Mouse (Mus musculus) embryonic facial prominence, embryonic 13.5 days (tissue): ENCODE measurements around the gene Fam184a. TPM values are rescaled to one million over a fixed set of nuclear protein-coding genes. Genes with fewer than 3 reads are reported as not detected.

Experiments
- ATAC-seq: fragments of 200-750 bp; cut with Nextera tagmentation; 2 replicates; pipeline ENCODE4 v1.8.0; 2017; ENCODE audit warnings: low read depth; ENCODE audit not compliant: insufficient number of reproducible peaks, insufficient read depth, low FRiP score, low TSS enrichment
- H3K27ac ChIP-seq: fragments of 300-500 bp; sonication (generic); 2 replicates; pipeline ENCODE4 v1.5.1; 2015; ENCODE audit warnings: moderate library complexity, mild to moderate bottlenecking, inconsistent platforms
- H3K27me3 ChIP-seq: fragments of 300-500 bp; sonication (generic); 2 replicates; pipeline ENCODE4 v1.6.1; 2015; ENCODE audit warnings: mild to moderate bottlenecking, inconsistent platforms
- H3K36me3 ChIP-seq: fragments of 300-500 bp; sonication (generic); 2 replicates; pipeline ENCODE4 v1.6.1; 2015; ENCODE audit warnings: mild to moderate bottlenecking, inconsistent platforms
- H3K4me1 ChIP-seq: fragments of 300-500 bp; sonication (generic); 2 replicates; pipeline ENCODE4 v1.6.1; 2015; ENCODE audit warnings: inconsistent platforms
- H3K4me2 ChIP-seq: fragments of 300-500 bp; sonication (generic); 2 replicates; pipeline ENCODE4 v1.6.1; 2015; ENCODE audit warnings: moderate library complexity, mild to moderate bottlenecking, inconsistent platforms
- H3K4me3 ChIP-seq: fragments of 300-500 bp; sonication (generic); 2 replicates; pipeline ENCODE4 v1.5.1; 2015; ENCODE audit warnings: mild to moderate bottlenecking, inconsistent platforms
- H3K9ac ChIP-seq: fragments of 300-500 bp; sonication (generic); 2 replicates; pipeline ENCODE4 v1.6.1; 2015; ENCODE audit warnings: mild to moderate bottlenecking, inconsistent platforms
- H3K9me3 ChIP-seq: fragments of 300-500 bp; sonication (generic); 2 replicates; pipeline ENCODE4 v1.6.1; 2016; ENCODE audit warnings: inconsistent platforms
- WGBS: fragments of 180-500 bp; shearing (Covaris S2); methylation state at CpG from one replicate; pipeline ENCODE4 v1.1.7; 2015; ENCODE audit warnings: mixed read lengths; 5-methylcytosine and 5-hydroxymethylcytosine counted together
- polyA plus RNA-seq: library from polyadenylated mRNA; unstranded; fragments of >200 nt; fragmentation: Nextera tagmentation; extraction: Ambion mirVana; gene quantifications from 2 replicates; pipeline ENCODE4 v1.2.1, GENCODE M21; 2015

Gene Fam184a
- polyA plus RNA-seq: 5.9 and 7.0 TPM in 2 replicates

GRCm38 (mm10) chr10:53750955-53751652 lies at the start of gene Fam184a:
TSS of gene Fam184a (minus strand) at chr10:53751123.
- Histone ChIP-seq H3K27ac (no peak within 1 kb of the TSS), H3K36me3 (no peaks in the 10 kb centered on the region), H3K9me3 (no peaks in the 10 kb centered on the region), H3K4me1 (peaks cover 7% of the 10 kb centered on the region; the same call in 1 of the 2 replicates), H3K4me3 (peak within 1 kb of the TSS; percentile 77), H3K9ac (peak within 1 kb of the TSS; percentile 80), H3K4me2 (peak within 1 kb of the TSS; percentile 89), H3K27me3 (peaks cover 12% of the 10 kb centered on the region; the same call in 1 of the 2 replicates)
- peak; percentile 82 for ATAC-seq
- 3% methylated on average over 54 of the region's 71 CpGs for WGBS

GRCm38 (mm10) chr10:53796258-53796581 lies 45.3 kb upstream of the Fam184a start:
- no peaks in the 10 kb centered on the region for H3K27me3 ChIP-seq

GRCm38 (mm10) chr10:53795567-53796257 lies 44.8 kb upstream of the Fam184a start:
- no peak overlapping the region for H3K4me3 ChIP-seq
- no peaks in the 10 kb centered on the region for H3K27me3 ChIP-seq
- H3K36me3 ChIP-seq: no peaks in the 10 kb centered on the region
- H3K9me3 ChIP-seq: no peaks in the 10 kb centered on the region
- no peak overlapping the region for H3K27ac ChIP-seq
- ATAC-seq: no peak
- no peak overlapping the region for H3K9ac ChIP-seq
- WGBS: 5% methylated on average over 2 of the region's 2 CpGs
- no peak overlapping the region for H3K4me2 ChIP-seq
- H3K4me1 ChIP-seq: no peaks in the 10 kb centered on the region

More at GRCm38 (mm10) chr10:53796258-53796581, 45.3 kb upstream of the Fam184a start:
- no peak overlapping the region for H3K4me3 ChIP-seq
- no peak overlapping the region for H3K27ac ChIP-seq
- no peaks in the 10 kb centered on the region for H3K36me3 ChIP-seq
- H3K9ac ChIP-seq: no peak overlapping the region
- no peaks in the 10 kb centered on the region for H3K4me1 ChIP-seq
- no peaks in the 10 kb centered on the region for H3K9me3 ChIP-seq
- H3K4me2 ChIP-seq: no peak overlapping the region
- no peak for ATAC-seq
- 95% methylated on average over 1 of the region's 1 CpGs for WGBS

- 88% methylated on average over 2 of the region's 2 CpGs for WGBS
- H3K4me1 ChIP-seq: no peaks in the 10 kb centered on the region
- no peaks in the 10 kb centered on the region for H3K27me3 ChIP-seq
- no peaks in the 10 kb centered on the region for H3K36me3 ChIP-seq
- H3K9ac ChIP-seq: no peak overlapping the region
- ATAC-seq: no peak
- H3K4me2 ChIP-seq: no peak overlapping the region
- 0 out of 2 replicates have a peak, but pooled peaks cover 7% of the 10 kb centered on the region for H3K9me3 ChIP-seq
- no peak overlapping the region for H3K27ac ChIP-seq
- H3K4me3 ChIP-seq: no peak overlapping the region
These were observed 40.4 kb upstream of the Fam184a start for GRCm38 (mm10) chr10:53791281-53791680.

GRCm38 (mm10) chr10:53776591-53776990 lies 25.7 kb upstream of the Fam184a start:
- no peak overlapping the region for H3K4me3 ChIP-seq
- 77% methylated on average over 2 of the region's 2 CpGs for WGBS
- H3K4me1 ChIP-seq: no peaks in the 10 kb centered on the region
- H3K27me3 ChIP-seq: no peaks in the 10 kb centered on the region
- no peak for ATAC-seq
- H3K36me3 ChIP-seq: no peaks in the 10 kb centered on the region
- no peaks in the 10 kb centered on the region for H3K9me3 ChIP-seq
- no peak overlapping the region for H3K4me2 ChIP-seq
- no peak overlapping the region for H3K27ac ChIP-seq
- no peak overlapping the region for H3K9ac ChIP-seq

GRCm38 (mm10) chr10:53772708-53773107 lies 21.8 kb upstream of the Fam184a start:
- H3K36me3 ChIP-seq: no peaks in the 10 kb centered on the region
- H3K9me3 ChIP-seq: no peaks in the 10 kb centered on the region
- H3K4me1 ChIP-seq: no peaks in the 10 kb centered on the region
- H3K4me2 ChIP-seq: no peak overlapping the region
- no peak overlapping the region for H3K27ac ChIP-seq
- no peaks in the 10 kb centered on the region for H3K27me3 ChIP-seq
- WGBS: 76% methylated on average over 4 of the region's 4 CpGs
- no peak overlapping the region for H3K4me3 ChIP-seq
- no peak for ATAC-seq
- H3K9ac ChIP-seq: no peak overlapping the region

- H3K9me3 ChIP-seq: no peaks in the 10 kb centered on the region
- 72% methylated on average over 2 of the region's 2 CpGs for WGBS
- ATAC-seq: no peak
- H3K36me3 ChIP-seq: no peaks in the 10 kb centered on the region
- no peak overlapping the region for H3K4me2 ChIP-seq
- H3K27ac ChIP-seq: no peak overlapping the region
- H3K27me3 ChIP-seq: no peaks in the 10 kb centered on the region
- no peak overlapping the region for H3K9ac ChIP-seq
- H3K4me1 ChIP-seq: no peaks in the 10 kb centered on the region
- H3K4me3 ChIP-seq: no peak overlapping the region
These were observed 20.6 kb upstream of the Fam184a start for GRCm38 (mm10) chr10:53771480-53771879.

- Histone ChIP-seq H3K9ac (no peak overlapping the region), H3K4me3 (no peak overlapping the region), H3K27ac (no peak overlapping the region), H3K36me3 (no peaks in the 10 kb centered on the region), H3K4me1 (no peaks in the 10 kb centered on the region), H3K27me3 (no peaks in the 10 kb centered on the region), H3K9me3 (no peaks in the 10 kb centered on the region), H3K4me2 (no peak overlapping the region)
- 74% methylated on average over 3 of the region's 3 CpGs for WGBS
- ATAC-seq: no peak
These were observed 17.8 kb upstream of the Fam184a start for GRCm38 (mm10) chr10:53768745-53769144.

GRCm38 (mm10) chr10:53765471-53765870 lies 14.5 kb upstream of the Fam184a start:
- 70% methylated on average over 4 of the region's 4 CpGs for WGBS
- Histone ChIP-seq H3K4me1 (no peaks in the 10 kb centered on the region), H3K9me3 (no peaks in the 10 kb centered on the region), H3K4me3 (no peak overlapping the region), H3K36me3 (no peaks in the 10 kb centered on the region), H3K27me3 (no peaks in the 10 kb centered on the region), H3K27ac (no peak overlapping the region), H3K4me2 (no peak overlapping the region), H3K9ac (no peak overlapping the region)
- no peak for ATAC-seq

- ATAC-seq: no peak
- Histone ChIP-seq H3K4me2 (no peak overlapping the region), H3K27ac (no peak overlapping the region), H3K9me3 (no peaks in the 10 kb centered on the region), H3K36me3 (no peaks in the 10 kb centered on the region), H3K4me3 (no peak overlapping the region), H3K27me3 (peaks cover 12% of the 10 kb centered on the region; the same call in 1 of the 2 replicates), H3K9ac (no peak overlapping the region), H3K4me1 (peaks cover 7% of the 10 kb centered on the region; the same call in 1 of the 2 replicates)
- 87% methylated on average over 1 of the region's 1 CpGs for WGBS
These were observed 1.8 kb upstream of the Fam184a start for GRCm38 (mm10) chr10:53752723-53753122.

GRCm38 (mm10) chr10:53750275-53750954 lies 508 bp downstream of the Fam184a start:
- ATAC-seq: no peak
- H3K4me2 ChIP-seq: peak overlapping the region; percentile 89
- H3K27ac ChIP-seq: no peak overlapping the region
- peaks cover 7% of the 10 kb centered on the region; the same call in 1 of the 2 replicates for H3K4me1 ChIP-seq
- no peaks in the 10 kb centered on the region for H3K9me3 ChIP-seq
- no peaks in the 10 kb centered on the region for H3K36me3 ChIP-seq
- WGBS: 8% methylated on average over 39 of the region's 39 CpGs
- H3K4me3 ChIP-seq: peak overlapping the region; percentile 77
- H3K9ac ChIP-seq: peak overlapping the region; percentile 80
- peaks cover 12% of the 10 kb centered on the region; the same call in 1 of the 2 replicates for H3K27me3 ChIP-seq
